In genomic region chr2:158373061-158373460, GRCm38 (mm10) we compare ENCODE assay signal across 16 mouse cellular contexts. TPM values are rescaled to one million over a fixed set of nuclear protein-coding genes. Genes with fewer than 3 reads are reported as not detected.
A peak's percentile ranks its signal among the peaks of the same experiment; 100 is the strongest.
DNase-seq lines count a peak whose midpoint lies in the region; ATAC-seq and TF ChIP-seq lines count a peak whose summit lies in the region.
"Had no signal": no experiment of that assay in that cellular context is flagged by ENCODE, and none has a peak within 500 bp of the region (broad histone marks: within the 10 kb centered on the region; RNA-seq: fewer than 3 reads in every experiment).

No protein-coding gene starts in this region.

- no peaks in the 10 kb centered on the region for H3K9me3 ChIP-seq in heart, embryonic 11.5 days (replicated peaks; ENCODE audit: control insufficient read depth, low read length)
- H3K9me3 ChIP-seq in MEL (replicated peaks; ENCODE audit: insufficient read depth, low read length) = no peaks in the 10 kb centered on the region
- H3K9me3 ChIP-seq: embryonic facial prominence, embryonic 12.5 days; forebrain, embryonic 12.5 days; heart, embryonic 13.5 days; hindbrain, embryonic 15.5 days; midbrain, embryonic 13.5 days; neural tube, embryonic 12.5 days had no signal

- TF ChIP-seq POLR2A in MEL (IDR thresholded peaks at IDR 0.05; ENCODE audit: control insufficient read depth in 1 of 2, insufficient read depth in 1 of 2, low read depth in 1 of 2, low read length in 2 of 2, poor library complexity in 1 of 2) = no peak

- H3K9ac ChIP-seq in heart, embryonic 11.5 days (ENCODE audit: low read depth, low read length) = no peak overlapping the region
- H3K9ac ChIP-seq in MEL (ENCODE audit: control insufficient read depth, low read depth, low read length, poor library complexity, severe bottlenecking) = no peak overlapping the region
- H3K9ac ChIP-seq: embryonic facial prominence, embryonic 12.5 days; forebrain, embryonic 12.5 days; heart, embryonic 13.5 days; hindbrain, embryonic 15.5 days; midbrain, embryonic 13.5 days; neural tube, embryonic 12.5 days had no signal

- no peaks in the 10 kb centered on the region for H3K36me3 ChIP-seq in heart, embryonic 11.5 days (ENCODE audit: control insufficient read depth, insufficient read depth, low read length)
- H3K36me3 ChIP-seq in MEL (ENCODE audit: control insufficient read depth in 1 of 2, insufficient read depth in 2 of 2, low read length in 2 of 2) = peaks cover 0 to 2% of the 10 kb centered on the region in 2 experiments; a peak in 1 of 4 replicates
- H3K36me3 ChIP-seq: embryonic facial prominence, embryonic 12.5 days; forebrain, embryonic 12.5 days; heart, embryonic 13.5 days; midbrain, embryonic 13.5 days; neural tube, embryonic 12.5 days had no signal

- no peak for ATAC-seq in heart, embryonic 11.5 days (replicated peaks; ENCODE audit: insufficient number of reproducible peaks, low FRiP score, low TSS enrichment)
- ATAC-seq: midbrain, embryonic 13.5 days had no signal

- no peaks in the 10 kb centered on the region for H3K4me1 ChIP-seq in heart, embryonic 11.5 days (ENCODE audit: control insufficient read depth, insufficient read depth, low read length)
- H3K4me1 ChIP-seq in MEL (ENCODE audit: control insufficient read depth in 1 of 2, insufficient read depth in 2 of 2, low read length in 2 of 2) = peaks cover 5 to 9% of the 10 kb centered on the region in 2 experiments; a peak in 3 of 4 replicates
- H3K4me1 ChIP-seq: embryonic facial prominence, embryonic 12.5 days had no signal

- no peak overlapping the region for H3K27ac ChIP-seq in heart, embryonic 11.5 days (ENCODE audit: low read depth, low read length)
- H3K27ac ChIP-seq in MEL (ENCODE audit: control insufficient read depth, low read depth, low read length) = no peak overlapping the region
- H3K27ac ChIP-seq: embryonic facial prominence, embryonic 12.5 days; forebrain, embryonic 12.5 days; heart, embryonic 13.5 days; hindbrain, embryonic 15.5 days; midbrain, embryonic 13.5 days; neural tube, embryonic 12.5 days had no signal

- peak in 1 of 2 experiments; percentile 5; a peak in 1 of 4 replicates for TF ChIP-seq EP300 in MEL (IDR thresholded peaks at IDR 0.05; ENCODE audit: low read depth in 1 of 2, low read length in 2 of 2)

- H3K27me3 ChIP-seq in heart, embryonic 11.5 days (ENCODE audit: control insufficient read depth, insufficient read depth, low read length) = peaks cover 32% of the 10 kb centered on the region
- H3K27me3 ChIP-seq in MEL (ENCODE audit: control insufficient read depth in 1 of 2, insufficient read depth in 2 of 2, low read length in 2 of 2) = no peaks in the 10 kb centered on the region
- H3K27me3 ChIP-seq: hindbrain, embryonic 15.5 days had no signal

- TF ChIP-seq RAD21 in MEL (IDR thresholded peaks at IDR 0.05; ENCODE audit: low read depth, low read length) = no peak

- no peaks in the 10 kb centered on the region for H3K79me2 ChIP-seq in MEL (ENCODE audit: control insufficient read depth, insufficient read depth, low read length, poor library complexity)

- no peak for TF ChIP-seq CTCF in MEL (IDR thresholded peaks at IDR 0.05 in 2 of 3, conservative IDR thresholded peaks at IDR 0.05 in 1 of 3; ENCODE audit: control insufficient read depth in 1 of 3, insufficient read depth in 1 of 3, low read depth in 2 of 3, low read length in 3 of 3, poor library complexity in 1 of 3, severe bottlenecking in 1 of 3)

- intact Hi-C loops in heart, postnatal 10 days (cut with DNase I) = no loop called here

- H3K4me2 ChIP-seq in heart, embryonic 11.5 days = no peak overlapping the region
- H3K4me2 ChIP-seq: embryonic facial prominence, embryonic 12.5 days; forebrain, embryonic 12.5 days; heart, embryonic 13.5 days; hindbrain, embryonic 15.5 days; midbrain, embryonic 13.5 days; neural tube, embryonic 12.5 days had no signal

- 55% methylated on average over 5 of the region's 5 CpGs for WGBS in heart, embryonic 11.5 days (ENCODE audit: insufficient replicate concordance)

- no peak overlapping the region for H3K4me3 ChIP-seq in heart, embryonic 11.5 days (ENCODE audit: low read depth, low read length)
- peak overlapping the region in 1 of 2 experiments; percentile 46; a peak in 1 of 4 replicates for H3K4me3 ChIP-seq in MEL (ENCODE audit: control insufficient read depth in 1 of 2, insufficient read depth in 1 of 2, low read depth in 2 of 2, low read length in 2 of 2)
- H3K4me3 ChIP-seq: embryonic facial prominence, embryonic 12.5 days; forebrain, embryonic 12.5 days; heart, embryonic 13.5 days; hindbrain, embryonic 15.5 days; midbrain, embryonic 13.5 days; neural tube, embryonic 12.5 days had no signal

- DNase-seq in heart, postnatal 10 days = peak; percentile 8 to 20
- DNase-seq in MEL (ENCODE audit: low read depth, low spot score) = peak; percentile 80
- peak; percentile 27 for DNase-seq in kidney, postnatal 14 days
- peak; percentile 44 for DNase-seq in lung, postnatal 14 days
- DNase-seq in left cerebral cortex, adult 8-10 months (ENCODE audit: low spot score in 2 of 2) = no peak
- no peak for DNase-seq in urinary bladder, adult 2 months (ENCODE audit: low spot score)
- DNase-seq in layer of hippocampus, adult 9-10 months (ENCODE audit: low spot score) = no peak
- DNase-seq: cerebellum, postnatal 14 days; right cerebral cortex, postnatal 14 days had no signal

TF ChIP-seq in MEL, 35 proteins besides CTCF, POLR2A, EP300 and RAD21 (continues in another document):
- peak; percentile 92 for TF ChIP-seq MXI1 (IDR thresholded peaks at IDR 0.05; ENCODE audit: low read depth, low read length)
- TF ChIP-seq MAZ (IDR thresholded peaks at IDR 0.05; ENCODE audit: low read depth, low read length) = no peak
- no peak for TF ChIP-seq ZC3H11A (IDR thresholded peaks at IDR 0.05; ENCODE audit: low read depth, low read length)
- TF ChIP-seq CHD2 (IDR thresholded peaks at IDR 0.05; ENCODE audit: low read length) = no peak
- no peak for TF ChIP-seq ELF1 (IDR thresholded peaks at IDR 0.05; ENCODE audit: low read depth, low read length)
- no peak for TF ChIP-seq GABPA (IDR thresholded peaks at IDR 0.05; ENCODE audit: low read depth, low read length)
- no peak for TF ChIP-seq ZKSCAN1 (IDR thresholded peaks at IDR 0.05; ENCODE audit: low read depth, low read length)
- peak; percentile 96 for TF ChIP-seq MAX (IDR thresholded peaks at IDR 0.05; ENCODE audit: low read length)
- TF ChIP-seq ZNF384 (IDR thresholded peaks at IDR 0.05; ENCODE audit: low read depth, low read length) = no peak
- TF ChIP-seq TBP (IDR thresholded peaks at IDR 0.05; ENCODE audit: low read depth, low read length) = 0 out of 2 replicates have a peak, but pooled peaks have one; percentile 31
- TF ChIP-seq MYB (IDR thresholded peaks at IDR 0.05; ENCODE audit: low read depth, low read length) = no peak
- 0 out of 2 replicates have a peak, but pooled peaks have one; percentile 14 for TF ChIP-seq TCF12 (IDR thresholded peaks at IDR 0.05; ENCODE audit: low read depth, low read length)
- no peak for TF ChIP-seq ZMIZ1 (IDR thresholded peaks at IDR 0.05; ENCODE audit: low read depth, low read length)
- no peak for TF ChIP-seq MEF2A (IDR thresholded peaks at IDR 0.05; ENCODE audit: extremely low read depth, insufficient replicate concordance, low read depth, low read length, poor library complexity, severe bottlenecking)
- no peak for TF ChIP-seq RCOR1 (IDR thresholded peaks at IDR 0.05; ENCODE audit: low read depth, low read length)
- TF ChIP-seq USF1 (IDR thresholded peaks at IDR 0.05; ENCODE audit: low read depth, low read length) = peak; percentile 93
- peak in 1 of 2 experiments; percentile 83; a peak in 3 of 4 replicates for TF ChIP-seq USF2 (IDR thresholded peaks at IDR 0.05; ENCODE audit: borderline replicate concordance in 1 of 2, insufficient read depth in 1 of 2, low read depth in 1 of 2, low read length in 2 of 2)
- no peak for TF ChIP-seq MAFK (IDR thresholded peaks at IDR 0.05; ENCODE audit: borderline replicate concordance, low read depth, low read length)
- no peak for TF ChIP-seq TAL1 (IDR thresholded peaks at IDR 0.05; ENCODE audit: low read length)
- no peak for TF ChIP-seq E2F4 (IDR thresholded peaks at IDR 0.05; ENCODE audit: borderline replicate concordance, low read depth, low read length)
- no peak for TF ChIP-seq HCFC1 (IDR thresholded peaks at IDR 0.05; ENCODE audit: low read depth, low read length)
- TF ChIP-seq ETS1 (IDR thresholded peaks at IDR 0.05; ENCODE audit: low read depth, low read length) = peak; percentile 90
- TF ChIP-seq POLR2AphosphoS2 (IDR thresholded peaks at IDR 0.05; ENCODE audit: low read length) = no peak
- peak; percentile 95 for TF ChIP-seq BHLHE40 (IDR thresholded peaks at IDR 0.05; ENCODE audit: borderline replicate concordance, low read depth, low read length)
- no peak for TF ChIP-seq JUND (IDR thresholded peaks at IDR 0.05; ENCODE audit: low read depth, low read length)
- TF ChIP-seq UBTF (IDR thresholded peaks at IDR 0.05; ENCODE audit: borderline replicate concordance, insufficient read depth, low read depth, low read length) = no peak
- no peak for TF ChIP-seq NRF1 (IDR thresholded peaks at IDR 0.05; ENCODE audit: insufficient read depth, low read depth, low read length, poor library complexity, severe bottlenecking)
- no peak for TF ChIP-seq NELFE (IDR thresholded peaks at IDR 0.05; ENCODE audit: low read depth, low read length)
- TF ChIP-seq POLR2AphosphoS5 (IDR thresholded peaks at IDR 0.05; ENCODE audit: borderline replicate concordance, low read depth, low read length) = no peak

RNA-seq across cellular contexts. Expression of gene Snhg11, which starts 2.4 kb away (rescaled TPM):
- total RNA-seq in heart, postnatal 10 days (2021) = under 1 TPM in 1 of 2 experiments, not detected in 1; 0.24 TPM
- 1.3 and 1.6 TPM in 2 replicates for polyA plus RNA-seq in heart, embryonic 11.5 days (2014; fragmentation: Nextera tagmentation; extraction: Ambion mirVana)
- total RNA-seq in MEL (2012; rRNA removed) = not detected in 2 replicates
- under 1 TPM in 1 of 2 experiments, not detected in 1; 0.06 TPM for polyA plus RNA-seq in MEL (2012; ENCODE audit: insufficient read depth in 1 of 2, insufficient read length in 2 of 2, low read depth in 1 of 2, low replicate concordance in 2 of 2, missing spikeins in 1 of 2)
- 100 to 1,000 TPM; 574 to 680 (median 623) TPM for total RNA-seq in left cerebral cortex, adult 8-10 months (2022)
- 42.5 and 79.4 TPM in 2 replicates for polyA plus RNA-seq in urinary bladder, adult 2 months (2012; rRNA removed)

RNA-seq across cellular contexts. Expression of gene Ralgapb, which starts 36.6 kb away (rescaled TPM):
- total RNA-seq in heart, postnatal 10 days (2021) = 10 to 100 TPM; 30.5 to 33.3 TPM
- 13.2 and 16.5 TPM in 2 replicates for polyA plus RNA-seq in heart, embryonic 11.5 days (2014; fragmentation: Nextera tagmentation; extraction: Ambion mirVana)
- total RNA-seq in MEL (2012; rRNA removed) = 15.0 and 15.6 TPM in 2 replicates
- polyA plus RNA-seq in MEL (2012; ENCODE audit: insufficient read depth in 1 of 2, insufficient read length in 2 of 2, low read depth in 1 of 2, low replicate concordance in 2 of 2, missing spikeins in 1 of 2) = 100 to 1,000 TPM in 1 of 2 experiments, 10 to 100 TPM in 1; 20.7 to 122 TPM
- total RNA-seq in left cerebral cortex, adult 8-10 months (2022) = 100 to 1,000 TPM in 3 of 4 experiments, 10 to 100 TPM in 1; 97.6 to 110 (median 106) TPM
- polyA plus RNA-seq in urinary bladder, adult 2 months (2012; rRNA removed) = 25.8 and 25.9 TPM in 2 replicates

Comparison
In these comparisons a context has a peak if more than half of its experiments do, and no peak if none do; other contexts are left out.
1. DNase-seq: peak in heart, postnatal 10 days (2 of 2), MEL (single experiment), kidney, postnatal 14 days (single experiment) and lung, postnatal 14 days (single experiment); none in left cerebral cortex, adult 8-10 months (0 of 2), urinary bladder, adult 2 months (single experiment) and layer of hippocampus, adult 9-10 months (single experiment).
2. RNA of gene Snhg11, which starts 2.4 kb away (total RNA-seq): 574 to 680 TPM in left cerebral cortex, adult 8-10 months; 0.24 TPM in heart, postnatal 10 days and not detected in MEL; every median in the first group is over 100 times any median in the second.